Mouse (Mus musculus) spleen, adult 2 months (tissue): ENCODE measurements around the gene Ctps2. TPM values are rescaled to one million over a fixed set of nuclear protein-coding genes. Genes with fewer than 3 reads are reported as not detected.

Experiments used
- DNase-seq, 2 experiments: peaks; one replicate each; pipeline versions ENCODE4 v3.0.0 to v3.0.0-alpha.2; 2012 to 2021; ENCODE audit warnings: low spot score in 2 of 2, low read depth in 1 of 2
- H3K27ac ChIP-seq: fragments of 200-500 bp; 2 replicates; pipeline ENCODE4 v1.5.1; 2012; ENCODE audit warnings: low read length, inconsistent platforms; ENCODE audit not compliant: insufficient read depth
- H3K27me3 ChIP-seq: fragments of 200-500 bp; 2 replicates; pipeline ENCODE4 v1.6.1; 2012; ENCODE audit warnings: mild to moderate bottlenecking, moderate library complexity, low read length, inconsistent platforms; ENCODE audit not compliant: control insufficient read depth, insufficient read depth
- H3K36me3 ChIP-seq: fragments of 200-500 bp; 2 replicates; pipeline ENCODE4 v1.6.1; 2012; ENCODE audit warnings: mild to moderate bottlenecking, low read length, inconsistent platforms; ENCODE audit not compliant: control insufficient read depth, insufficient read depth
- H3K4me1 ChIP-seq: fragments of 200-500 bp; 2 replicates; pipeline ENCODE4 v1.6.1; 2011; ENCODE audit warnings: inconsistent platforms; ENCODE audit not compliant: control insufficient read depth, insufficient read depth, insufficient read length
- H3K4me3 ChIP-seq: fragments of 200-500 bp; 2 replicates; pipeline ENCODE4 v1.5.1; 2011; ENCODE audit warnings: mild to moderate bottlenecking, inconsistent platforms; ENCODE audit not compliant: insufficient read depth, insufficient read length; ENCODE audit errors: extremely low read depth
- CTCF ChIP-seq: fragments of 200-500 bp; IDR thresholded peaks from 2 replicates; pipeline ENCODE4 v1.5.1; 2011; ENCODE audit warnings: mild to moderate bottlenecking, inconsistent platforms; ENCODE audit not compliant: insufficient read depth, insufficient read length, insufficient replicate concordance; ENCODE audit errors: extremely low read depth
- POLR2A ChIP-seq: fragments of 200-500 bp; IDR thresholded peaks from 2 replicates; pipeline ENCODE4 v1.6.1; 2011; ENCODE audit warnings: low read depth, low read length, inconsistent platforms
- WGBS: fragments of 180-500 bp; shearing (Covaris S2); methylation state at CpG from one replicate; pipeline ENCODE4 v1.1.7; 2018; 5-methylcytosine and 5-hydroxymethylcytosine counted together
- polyA plus RNA-seq: library from polyadenylated mRNA; depleted of rRNA; stranded (reverse); fragments of >200 nt; gene quantifications from 2 replicates; pipeline ENCODE4 v1.2.3, GENCODE M21; 2012

The Ctps2 gene
- polyA plus RNA-seq, 1 experiment: 11.0 TPM

DNA sequence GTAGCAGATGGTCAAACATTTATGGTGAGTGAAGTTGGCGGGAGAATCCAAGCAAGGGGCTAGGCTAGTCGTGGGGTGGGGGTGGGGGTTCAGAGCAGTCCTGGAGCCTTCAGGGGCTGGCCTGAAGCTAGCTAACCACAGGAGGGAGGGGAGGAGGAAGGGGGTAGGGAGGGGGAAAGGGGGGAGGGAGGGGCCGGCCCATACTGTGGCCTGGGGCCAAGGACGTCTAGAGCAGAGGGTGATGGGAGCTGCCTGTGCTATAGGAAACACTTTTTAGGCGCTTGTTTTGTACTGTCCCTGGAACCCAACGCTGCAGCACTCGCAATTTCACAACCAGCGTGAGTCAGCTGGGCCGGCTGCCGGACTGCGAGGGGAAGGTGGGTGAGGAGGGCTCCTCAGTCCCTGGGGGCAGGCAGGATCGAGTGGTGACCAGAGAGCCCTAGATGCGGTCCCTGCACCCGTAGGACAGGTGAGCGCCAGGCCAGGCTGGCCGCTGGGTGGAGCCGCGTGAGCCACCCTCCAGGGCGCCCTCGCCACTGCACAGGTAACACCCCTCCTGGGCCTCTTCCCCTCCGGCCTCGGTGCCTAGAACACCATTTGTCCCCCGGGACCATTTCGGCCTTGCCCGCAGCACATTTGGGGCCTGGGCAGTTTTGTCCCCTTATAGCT is 467 bp downstream of the Ctps2 start:
- Histone ChIP-seq H3K27me3 (no peaks in the 10 kb centered on the region), H3K4me1 (peaks cover 2% of the 10 kb centered on the region; the same call in 1 of the 2 replicates), H3K4me3 (peak overlapping the region; percentile 83), H3K27ac (peak overlapping the region; percentile 96), H3K36me3 (no peaks in the 10 kb centered on the region; the same call in 1 of the 2 replicates)
- 23% methylated on average over 17 of the region's 25 CpGs for WGBS
- peak; percentile 15 to 21 for DNase-seq
- no peak for TF ChIP-seq POLR2A
- no peak for TF ChIP-seq CTCF

DNA sequence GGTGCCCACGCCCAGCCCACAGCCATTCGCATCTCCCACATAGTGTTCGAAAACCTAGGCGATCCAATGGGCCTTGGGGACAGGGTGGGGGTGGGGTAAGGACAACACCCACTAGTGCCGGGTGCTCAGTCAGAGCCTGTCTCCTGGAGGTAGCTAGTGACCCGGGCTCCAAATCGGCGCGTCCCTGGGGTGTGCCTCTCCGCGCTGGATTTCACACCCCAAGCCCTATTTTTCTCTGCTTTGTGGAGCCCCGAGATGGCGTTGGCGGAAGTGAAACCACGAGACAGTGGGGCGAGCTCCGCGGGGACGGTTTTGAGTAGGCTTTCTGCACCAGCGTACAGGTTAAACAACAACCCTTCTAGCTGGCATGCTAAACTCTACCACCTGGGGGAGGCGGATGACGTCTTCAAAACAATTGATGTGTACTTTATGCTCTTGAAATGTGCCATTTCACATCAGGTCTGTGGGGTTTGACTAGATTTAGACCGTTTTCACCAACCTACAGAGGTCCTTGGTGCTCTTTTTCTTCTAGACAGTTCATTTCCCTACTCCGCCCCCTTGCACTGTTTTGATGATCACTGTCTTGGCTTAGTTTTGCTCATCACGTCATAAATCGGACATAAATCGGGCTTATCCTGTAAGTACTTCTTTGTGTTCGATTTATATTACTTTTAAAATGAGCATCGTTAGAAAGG is 1.1 kb downstream of the Ctps2 start:
- Histone ChIP-seq H3K4me3 (peak overlapping the region; percentile 83), H3K36me3 (no peaks in the 10 kb centered on the region; the same call in 1 of the 2 replicates), H3K27me3 (no peaks in the 10 kb centered on the region), H3K27ac (peak overlapping the region; percentile 96), H3K4me1 (peaks cover 2% of the 10 kb centered on the region; the same call in 1 of the 2 replicates)
- no peak; the same call in 1 of the 2 replicates for TF ChIP-seq POLR2A
- no peak for TF ChIP-seq CTCF
- DNase-seq: peak; percentile 67 to 71
- WGBS: 26% methylated on average over 29 of the region's 29 CpGs

DNA sequence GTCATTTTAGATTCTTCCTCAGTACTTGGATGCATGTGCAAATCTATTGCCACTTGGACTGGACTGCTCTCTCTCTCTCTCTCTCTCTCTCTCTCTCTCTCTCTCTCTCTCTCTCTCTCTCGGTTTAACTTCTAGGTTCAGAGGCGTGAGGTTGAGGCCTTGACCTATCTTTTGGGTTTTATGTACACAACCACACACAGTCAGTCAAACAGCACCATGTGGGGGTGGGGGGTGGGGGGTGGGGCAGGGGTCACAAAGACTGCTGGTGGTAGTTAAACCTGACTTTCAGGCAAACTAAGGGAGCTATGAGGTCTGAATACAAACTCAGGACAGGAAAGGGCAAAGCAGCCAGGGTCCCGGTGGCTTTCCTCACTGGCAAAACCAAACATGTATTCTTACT is 6.5 kb downstream of the Ctps2 start:
- peaks cover 6% of the 10 kb centered on the region for H3K36me3 ChIP-seq
- no peak overlapping the region for H3K4me3 ChIP-seq
- WGBS: 82% methylated on average over 3 of the region's 3 CpGs
- H3K4me1 ChIP-seq: no peaks in the 10 kb centered on the region
- TF ChIP-seq POLR2A: no peak
- TF ChIP-seq CTCF: no peak
- H3K27me3 ChIP-seq: no peaks in the 10 kb centered on the region
- DNase-seq: no peak
- no peak overlapping the region for H3K27ac ChIP-seq

GRCm38 (mm10) chrX:162913651-162914050 is 12.6 kb downstream of the Ctps2 start:
- no peaks in the 10 kb centered on the region for H3K27me3 ChIP-seq
- 96% methylated on average over 3 of the region's 3 CpGs for WGBS
- H3K4me1 ChIP-seq: no peaks in the 10 kb centered on the region
- H3K4me3 ChIP-seq: no peak overlapping the region
- no peak for TF ChIP-seq POLR2A
- no peak for TF ChIP-seq CTCF
- no peak overlapping the region for H3K27ac ChIP-seq
- DNase-seq: no peak
- peaks cover 7% of the 10 kb centered on the region for H3K36me3 ChIP-seq

GRCm38 (mm10) chrX:162915697-162916096 is 14.7 kb downstream of the Ctps2 start:
- Histone ChIP-seq H3K4me1 (no peaks in the 10 kb centered on the region), H3K36me3 (peaks cover 5% of the 10 kb centered on the region), H3K27ac (no peak overlapping the region), H3K4me3 (no peak overlapping the region), H3K27me3 (no peaks in the 10 kb centered on the region)
- peak; percentile 9 to 52 for DNase-seq
- TF ChIP-seq CTCF (peak; percentile 23; the same call in 1 of the 2 replicates), POLR2A (no peak)
- 28% methylated on average over 5 of the region's 5 CpGs for WGBS

- Histone ChIP-seq H3K27me3 (no peaks in the 10 kb centered on the region), H3K27ac (peak overlapping the region; percentile 15; the same call in 1 of the 2 replicates), H3K36me3 (peaks cover 10% of the 10 kb centered on the region), H3K4me3 (no peak overlapping the region), H3K4me1 (no peaks in the 10 kb centered on the region)
- TF ChIP-seq POLR2A (no peak), CTCF (no peak)
- no peak for DNase-seq
- 76% methylated on average over 8 of the region's 8 CpGs for WGBS
Measured at GRCm38 (mm10) chrX:162921487-162922125, 20.6 kb downstream of the Ctps2 start.
